Mouse (Mus musculus) ZHBTc4 (cell line): ENCODE measurements around the gene Clptm1.

ENCODE experiments used
- DNase-seq: peaks from one replicate; pipeline ENCODE4 v3.0.0-alpha.2; 2011; ENCODE audit warnings: low read depth, low spot score

Clptm1 gene

DNA sequence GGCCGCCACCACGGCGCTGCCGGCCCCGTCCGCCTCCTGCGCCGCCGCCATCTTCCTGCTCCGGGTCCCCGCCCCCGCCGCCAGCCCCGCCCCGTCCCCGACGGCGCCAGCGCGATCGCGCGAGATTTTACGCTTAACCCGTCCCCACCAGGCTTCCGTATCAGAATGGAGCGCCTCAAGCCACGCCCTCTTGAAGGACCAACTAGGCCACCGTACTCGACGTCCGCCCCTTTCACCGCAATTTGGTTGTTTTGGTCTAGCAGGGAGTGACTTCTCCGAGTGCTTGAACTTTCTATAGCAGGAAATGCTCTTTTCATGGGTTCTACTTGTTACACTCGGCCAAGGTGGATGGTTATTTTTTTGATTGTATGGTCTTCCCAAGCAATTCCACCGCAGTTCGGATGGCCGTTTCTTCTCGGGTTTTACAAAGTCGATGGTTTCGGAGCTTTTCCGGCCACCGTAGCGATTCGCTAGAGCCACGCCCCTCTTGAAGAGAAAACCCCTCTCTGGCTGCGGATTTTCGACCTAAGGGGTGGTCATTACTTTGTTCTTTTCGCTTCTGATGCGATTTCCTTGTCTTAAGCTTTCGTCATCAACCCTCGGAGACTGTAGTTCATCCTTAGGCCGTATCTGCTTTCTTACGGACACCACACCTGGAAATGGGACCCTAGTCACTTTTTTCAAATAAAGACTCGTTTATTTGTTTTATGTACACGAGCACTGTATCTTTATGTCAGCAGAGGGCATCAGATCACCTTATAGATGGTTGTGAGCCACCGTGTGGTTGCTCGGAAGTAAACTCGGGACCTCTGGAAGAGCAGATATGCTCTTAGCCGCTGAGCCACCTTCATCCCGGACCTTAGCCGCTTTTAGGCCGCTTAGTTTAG lies at the start of gene Clptm1:
TSS of gene Clptm1 (minus strand) at position 79 of the 887 bp plus-strand sequence.
- DNase-seq: peak; percentile 98

DNA sequence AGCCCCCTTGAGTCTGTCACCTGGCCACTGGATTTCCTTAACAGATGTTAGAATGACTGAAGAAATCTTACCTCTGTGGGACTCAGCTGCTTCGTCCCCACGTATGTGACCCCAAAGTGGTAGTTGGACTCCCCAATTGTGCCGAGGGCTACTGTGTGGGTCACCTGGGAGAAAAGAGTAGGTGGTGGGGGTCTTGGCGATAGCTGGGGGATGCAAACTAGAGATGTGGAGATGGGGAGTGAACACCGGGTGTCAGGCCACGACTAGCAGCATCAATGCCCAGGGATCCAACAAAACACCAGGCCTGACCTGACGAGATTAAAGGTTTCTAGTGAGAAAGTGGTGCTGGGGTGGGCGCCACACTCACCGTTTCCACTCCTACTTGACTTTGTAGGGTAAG lies 48.8 kb upstream of the Clptm1 start:
- DNase-seq: no peak

DNA sequence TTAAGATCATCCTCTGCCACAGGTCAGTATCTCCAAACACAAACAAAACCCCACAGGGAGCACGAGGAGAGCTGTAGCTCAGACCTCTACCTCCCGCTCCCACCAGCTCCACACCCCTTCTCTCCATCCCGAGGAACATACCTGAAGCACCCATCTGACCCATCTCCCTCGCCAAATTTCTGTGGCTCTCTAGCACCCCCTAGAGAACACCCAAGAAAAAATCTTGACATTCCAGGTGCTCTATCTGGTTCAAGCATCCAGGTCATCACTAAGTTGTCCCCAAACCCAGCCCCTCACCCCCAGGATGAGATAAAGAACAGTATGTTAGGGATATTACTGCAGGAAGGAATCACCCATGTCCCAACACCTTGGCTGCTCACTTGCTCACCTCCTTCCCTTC lies 48.4 kb upstream of the Clptm1 start:
- peak; percentile 82 for DNase-seq

DNA sequence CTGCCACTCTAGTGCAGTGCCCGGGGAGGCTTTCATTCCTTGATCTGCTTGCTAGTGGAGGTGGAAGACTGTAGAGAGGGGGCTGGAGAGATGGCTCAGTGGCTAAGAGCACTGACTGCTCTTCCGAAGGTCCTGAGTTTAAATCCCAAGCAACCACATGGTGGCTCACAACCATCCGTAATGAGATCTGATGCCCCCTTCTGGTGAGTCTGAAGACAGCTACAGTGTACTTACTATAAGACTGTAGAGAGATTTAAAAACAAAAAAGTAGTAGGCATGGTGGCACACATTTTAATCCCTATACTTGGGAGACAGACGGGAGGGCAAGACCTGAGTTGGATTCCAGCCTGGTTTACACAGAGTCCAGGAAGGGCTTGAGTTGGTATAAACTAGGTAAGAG lies 47.6 kb upstream of the Clptm1 start:
- DNase-seq: peak; percentile 80

DNA sequence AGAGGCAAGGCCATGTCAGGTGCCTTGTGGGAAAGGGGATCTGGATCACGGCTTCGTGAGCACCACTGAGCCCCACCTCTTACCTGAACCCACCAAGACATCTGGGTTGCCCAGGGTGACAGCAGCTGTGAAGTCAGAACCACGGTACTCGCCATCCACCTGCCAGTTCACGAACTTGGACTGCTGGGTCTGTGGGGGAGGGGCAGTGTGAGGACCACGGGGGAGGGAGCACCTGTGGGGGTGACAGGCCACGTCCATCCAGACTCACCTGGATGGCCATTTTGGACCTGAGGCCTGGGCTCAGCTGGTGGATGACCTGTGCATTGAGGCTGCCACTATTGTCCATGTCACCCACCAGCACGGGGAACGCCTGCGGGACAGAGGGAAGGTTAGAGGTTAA lies 45.8 kb upstream of the Clptm1 start:
- no peak for DNase-seq

DNA sequence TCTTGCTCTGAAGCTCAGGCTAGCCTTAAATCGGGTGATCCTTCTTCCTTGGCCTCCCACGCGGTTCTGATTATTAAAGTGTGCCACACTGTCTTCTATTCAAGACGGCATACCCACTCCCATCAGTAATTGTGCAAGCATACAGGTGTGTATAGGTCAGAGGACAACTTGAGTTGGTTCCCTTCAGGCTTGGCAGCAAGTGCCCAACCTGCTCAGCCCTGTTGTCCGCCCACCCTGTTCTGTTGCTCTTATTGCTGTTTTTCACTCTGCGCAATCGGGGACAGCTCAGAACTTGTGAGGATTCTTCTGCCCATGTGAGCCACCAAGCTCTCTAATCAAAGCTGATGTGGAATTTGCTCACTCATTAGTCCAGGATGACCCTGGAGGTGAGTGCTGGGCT lies 40.4 kb upstream of the Clptm1 start:
- DNase-seq: no peak

DNA sequence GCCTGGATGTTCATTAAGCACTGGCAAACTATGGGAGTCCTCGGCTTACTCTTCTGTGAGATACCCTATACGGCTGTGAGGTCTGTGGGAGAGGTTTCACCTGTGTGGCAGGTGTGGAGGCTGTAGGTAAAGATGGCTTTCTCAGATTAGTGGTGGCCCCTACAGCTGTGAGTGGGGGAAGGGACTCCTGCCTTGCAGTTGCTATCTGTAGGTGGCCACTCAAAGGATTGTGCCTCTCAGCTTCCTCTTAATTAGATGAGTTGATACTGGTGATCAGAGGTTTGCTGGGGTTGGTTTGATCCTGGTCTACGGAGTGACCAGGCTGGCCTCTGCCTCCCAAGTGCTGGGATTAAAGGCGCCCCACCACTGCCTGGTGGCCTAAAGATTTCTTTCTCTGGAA lies 39.6 kb upstream of the Clptm1 start:
- DNase-seq: no peak

DNA sequence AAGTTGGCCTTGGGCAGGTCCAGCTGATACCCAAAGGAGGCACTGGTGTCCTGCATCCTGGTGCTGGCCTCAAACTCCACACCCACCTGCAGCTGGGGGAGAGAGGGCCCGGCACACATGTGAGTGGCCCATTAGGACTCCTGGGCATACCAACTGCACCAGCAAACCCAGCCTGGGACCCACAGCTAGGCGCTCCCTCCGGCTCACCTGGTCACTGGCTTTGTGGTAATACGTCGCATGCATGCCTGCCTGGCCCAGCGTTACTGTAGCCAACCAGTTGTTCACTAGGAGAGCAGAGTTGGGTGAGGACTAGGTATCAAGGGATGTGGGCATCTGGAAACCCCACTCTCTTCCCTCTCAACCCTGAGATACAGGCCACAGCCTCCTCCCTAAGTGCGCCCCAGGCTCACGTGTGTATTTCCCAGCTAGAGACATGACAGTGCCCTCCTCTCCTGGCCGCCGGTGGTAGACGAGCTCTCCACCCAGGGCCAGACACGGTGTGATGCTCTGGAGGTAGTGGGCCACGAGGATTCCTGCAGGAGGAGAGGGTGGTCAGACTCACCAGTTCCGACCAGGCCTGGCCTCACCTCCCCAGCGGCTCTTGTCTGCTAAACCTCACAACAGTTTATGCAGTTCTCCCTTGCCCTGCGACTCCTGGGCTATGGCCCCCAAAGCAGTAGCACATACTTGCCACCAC lies 38.2 kb upstream of the Clptm1 start:
- DNase-seq: no peak

DNA sequence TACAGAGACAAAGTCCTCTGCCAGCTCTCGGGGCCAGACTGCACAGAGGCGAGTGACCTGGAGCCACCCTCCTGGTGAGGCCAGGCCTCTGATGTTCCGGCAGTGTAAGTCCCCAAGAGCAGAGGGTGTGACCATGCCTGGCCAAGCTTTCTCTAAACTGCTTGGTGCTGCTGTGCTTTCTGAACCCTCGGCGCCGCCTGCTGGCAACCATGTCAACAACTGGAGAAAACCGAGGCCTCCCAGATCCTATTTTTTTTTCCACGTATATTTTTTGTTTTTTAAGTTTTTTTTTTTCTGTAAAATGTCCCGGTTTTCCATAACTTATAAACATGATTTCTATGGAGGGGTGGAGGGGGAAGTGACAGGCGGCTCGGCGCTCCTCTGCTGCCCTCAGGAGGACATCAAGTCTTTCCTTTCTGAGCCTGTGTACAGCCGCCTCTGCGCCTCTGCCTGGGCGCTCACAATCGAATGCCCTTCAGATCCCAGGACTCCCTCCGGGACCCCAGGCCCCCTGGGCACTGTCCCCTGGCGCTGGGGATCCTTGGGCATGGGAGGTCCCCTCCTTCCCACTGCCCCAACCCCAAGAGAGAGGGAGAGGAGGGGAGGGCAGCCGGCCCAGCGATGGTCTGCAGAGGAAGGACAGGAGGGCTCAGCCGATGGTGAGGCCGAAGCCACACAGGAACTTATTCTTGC lies 36.4 kb upstream of the Clptm1 start:
- peak; percentile 94 for DNase-seq

DNA sequence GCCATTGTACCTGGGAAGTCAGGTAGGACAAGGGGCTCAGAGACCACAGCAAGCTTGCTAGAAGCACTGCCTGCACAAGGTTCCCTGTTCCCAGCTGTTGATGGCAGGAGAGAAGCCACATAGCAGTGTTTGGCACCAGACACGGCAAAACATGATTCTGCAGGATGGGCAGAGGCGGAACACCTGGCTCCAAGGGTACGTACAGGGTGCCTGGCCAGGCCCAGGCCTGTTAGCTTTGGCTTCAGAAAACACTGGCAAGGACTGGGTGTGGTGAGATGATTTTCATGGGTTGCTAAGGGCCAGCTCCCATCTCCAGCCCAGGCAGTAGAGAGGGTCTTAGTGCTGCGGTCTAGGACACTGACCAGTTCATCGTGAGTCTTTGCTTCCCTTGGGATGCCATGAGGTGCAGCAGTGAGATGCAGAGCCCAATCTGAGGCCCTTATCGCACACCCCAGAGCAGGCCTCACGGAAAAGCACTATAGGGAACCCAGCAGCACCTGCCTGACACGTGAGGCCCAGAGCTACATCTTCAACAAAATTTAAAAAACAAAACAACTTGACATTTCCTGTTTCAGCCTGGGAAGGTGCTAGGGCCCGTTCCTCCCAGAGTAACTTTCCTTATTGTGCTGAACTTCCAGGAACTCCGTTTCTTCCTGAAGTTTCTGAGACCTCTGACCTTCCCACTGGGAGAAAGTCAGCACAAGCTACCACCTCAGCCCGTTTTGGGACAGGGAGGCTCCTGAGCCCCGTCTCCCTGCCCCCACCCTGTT lies 35.7 kb upstream of the Clptm1 start:
- DNase-seq: no peak

DNA sequence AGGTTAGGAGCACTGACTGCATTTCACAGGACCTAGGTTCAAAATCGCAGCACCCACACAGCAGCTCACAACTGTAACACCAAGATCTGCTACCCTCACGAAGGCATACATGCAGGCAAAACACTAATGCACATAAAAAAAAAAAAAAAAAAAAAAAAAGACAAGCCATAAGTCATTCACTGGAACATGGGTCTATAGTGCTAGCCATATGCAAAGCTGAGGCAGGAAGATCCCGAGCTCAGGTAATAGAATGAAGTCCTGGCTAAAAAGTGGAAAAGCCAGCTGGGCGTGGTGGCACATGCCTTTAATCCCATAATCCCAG lies 35.0 kb upstream of the Clptm1 start:
- no peak for DNase-seq

DNA sequence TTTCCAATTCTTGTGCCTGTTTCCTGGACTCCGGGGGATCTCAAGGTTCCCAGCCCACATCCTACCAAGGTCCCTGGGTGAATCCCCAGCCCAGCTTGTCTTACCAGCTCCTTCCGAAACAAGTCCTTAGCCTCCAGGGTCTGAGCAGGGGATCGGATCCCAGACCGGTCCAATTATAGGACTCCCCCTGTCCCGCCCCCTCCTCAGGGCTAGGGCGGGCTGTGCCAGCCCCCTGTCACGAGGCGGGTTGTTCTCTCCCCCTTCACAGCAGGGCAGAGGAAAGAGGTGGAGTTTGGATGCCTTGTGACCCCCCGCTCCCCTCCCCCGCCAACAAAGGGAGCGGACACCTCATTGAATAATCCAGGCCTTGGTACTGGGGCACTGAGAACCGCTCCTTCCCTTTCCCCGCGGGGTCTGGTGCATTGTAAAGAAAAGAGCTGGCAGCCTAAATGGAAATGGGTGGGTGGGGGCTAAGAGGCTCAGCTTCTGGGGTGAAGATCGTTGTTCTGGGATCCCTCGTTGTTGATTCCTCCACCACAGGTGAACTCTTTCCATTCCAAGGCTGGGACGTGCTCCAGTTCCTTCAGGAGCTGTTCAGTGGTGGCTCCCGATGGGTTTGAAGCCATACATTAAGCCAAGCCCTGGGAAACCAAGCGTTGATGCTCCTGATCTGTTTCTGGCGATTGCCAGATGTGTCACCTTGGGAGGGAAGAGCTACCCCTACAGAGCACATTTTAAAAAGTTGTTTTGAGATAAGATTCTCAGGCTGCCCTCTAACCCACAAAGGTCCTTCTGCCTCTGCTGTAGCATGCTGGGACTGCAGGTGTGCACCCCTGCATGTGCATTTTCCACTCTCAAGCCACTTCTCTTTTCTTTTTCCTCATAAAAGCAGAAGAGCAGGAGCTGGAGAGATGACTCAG lies 34.3 kb upstream of the Clptm1 start, which contains the start of gene Apoe:
TSS of gene Apoe (minus strand) at position 282 of the 920 bp plus-strand sequence.
- peak; percentile 92 for DNase-seq

DNA sequence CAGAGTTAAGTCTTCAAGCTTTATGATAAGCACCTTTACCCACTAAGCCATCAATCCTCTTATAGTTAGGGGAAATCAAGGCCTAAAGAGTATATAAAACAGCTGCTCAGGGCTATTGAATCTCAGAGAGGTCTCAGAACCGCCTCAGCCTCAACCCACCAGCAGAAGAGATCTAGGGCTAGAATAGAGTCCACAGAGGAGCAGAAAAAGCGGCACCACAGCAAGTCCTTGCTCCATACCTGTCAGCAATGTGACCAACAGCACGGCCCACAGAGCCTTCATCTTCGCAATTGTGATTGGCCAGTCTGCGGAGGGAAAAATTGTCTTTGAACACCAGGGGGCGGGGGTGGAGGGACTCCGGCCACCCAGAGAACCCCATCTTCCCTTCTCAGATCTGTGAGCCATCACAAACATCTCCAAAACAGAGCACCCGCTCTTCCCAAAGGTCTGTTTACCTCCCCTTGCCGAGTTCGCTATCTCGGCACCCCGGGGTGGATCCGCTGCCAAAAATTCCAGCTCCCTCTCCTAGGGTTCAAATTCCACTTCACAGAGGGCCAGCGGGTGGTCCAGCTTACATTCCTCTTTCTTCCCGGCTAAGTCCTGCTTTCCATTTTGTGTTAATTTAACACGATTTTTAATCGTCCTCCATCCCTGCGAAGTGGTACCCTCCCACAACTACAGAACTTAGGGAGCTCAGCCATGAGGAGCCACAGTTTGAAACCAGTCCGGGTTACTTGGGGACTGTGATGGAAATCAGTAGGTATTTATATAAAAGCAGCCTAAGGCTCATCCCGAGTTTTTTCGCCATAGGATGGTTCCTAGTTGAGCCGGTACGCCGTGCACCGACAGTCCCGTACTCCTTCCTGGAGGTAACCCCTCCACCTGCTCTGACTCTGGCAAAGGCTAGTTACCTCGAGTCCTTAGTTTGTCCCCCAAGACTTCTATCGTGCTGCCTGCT lies 33.4 kb upstream of the Clptm1 start:
- DNase-seq: peak; percentile 83

DNA sequence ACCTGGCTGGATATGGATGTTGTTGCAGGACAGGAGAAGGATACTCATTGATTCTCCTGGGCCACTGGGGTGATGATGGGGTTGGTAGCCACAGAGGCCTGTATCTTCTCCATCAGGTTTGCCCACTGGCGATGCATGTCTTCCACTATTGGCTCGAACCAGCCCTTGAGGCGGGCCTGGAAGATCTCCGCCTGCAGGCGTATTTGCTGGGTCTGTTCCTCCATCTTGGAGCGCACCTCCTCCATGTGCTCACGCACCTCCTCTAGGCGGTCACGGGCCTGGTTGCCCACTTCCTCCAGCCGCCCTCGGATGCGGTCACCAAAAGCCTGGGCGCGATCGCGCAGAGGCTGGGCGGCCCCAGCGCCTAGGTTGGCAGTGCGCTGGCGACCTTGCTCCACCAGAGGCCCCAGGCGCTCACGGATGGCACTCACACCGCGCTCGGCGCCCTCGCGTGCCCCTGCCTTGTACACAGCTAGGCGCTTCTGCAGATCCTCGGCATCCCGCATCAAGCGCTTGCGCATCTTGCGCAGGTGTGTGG lies 31.6 kb upstream of the Clptm1 start:
- peak; percentile 71 for DNase-seq

DNA sequence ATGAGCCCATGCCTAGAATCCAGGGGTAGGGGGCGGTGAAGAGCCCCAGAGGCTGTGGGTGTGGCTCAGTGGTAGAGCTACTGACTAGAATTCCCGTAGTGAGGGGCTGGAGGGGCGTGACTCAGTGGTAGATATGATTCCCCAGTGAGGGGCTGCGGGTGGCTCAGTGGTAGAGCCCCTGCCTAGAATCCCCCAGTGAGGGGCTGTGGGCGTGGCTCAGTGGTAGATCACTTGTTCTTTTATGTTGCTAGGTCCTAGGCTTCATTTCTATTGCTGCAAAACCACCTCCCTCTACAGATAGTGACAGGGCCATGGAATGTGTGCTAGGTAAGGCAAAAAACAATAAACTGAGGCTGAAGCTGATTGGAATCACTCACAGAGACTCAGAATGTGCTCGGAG lies 31.0 kb upstream of the Clptm1 start:
- peak; percentile 40 for DNase-seq

DNA sequence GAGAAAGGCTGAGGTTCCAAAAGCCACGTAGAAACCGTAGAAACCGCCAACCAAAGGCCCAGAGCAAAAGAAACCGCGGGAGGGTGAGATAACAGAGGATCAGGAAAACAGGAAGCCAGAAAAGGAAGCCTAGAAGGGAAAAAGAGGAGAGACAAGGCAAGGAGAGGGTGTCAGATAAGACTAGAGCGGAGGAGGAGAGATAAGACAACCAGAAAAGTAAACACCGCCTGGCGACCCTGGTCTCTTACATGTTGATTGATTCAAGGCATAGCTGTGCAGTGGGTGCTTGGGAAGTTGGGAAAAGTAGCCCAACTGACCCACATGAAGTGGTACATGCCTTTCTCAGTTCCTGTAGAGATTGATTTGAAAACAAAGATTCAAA lies 30.4 kb upstream of the Clptm1 start:
- DNase-seq: no peak

DNA sequence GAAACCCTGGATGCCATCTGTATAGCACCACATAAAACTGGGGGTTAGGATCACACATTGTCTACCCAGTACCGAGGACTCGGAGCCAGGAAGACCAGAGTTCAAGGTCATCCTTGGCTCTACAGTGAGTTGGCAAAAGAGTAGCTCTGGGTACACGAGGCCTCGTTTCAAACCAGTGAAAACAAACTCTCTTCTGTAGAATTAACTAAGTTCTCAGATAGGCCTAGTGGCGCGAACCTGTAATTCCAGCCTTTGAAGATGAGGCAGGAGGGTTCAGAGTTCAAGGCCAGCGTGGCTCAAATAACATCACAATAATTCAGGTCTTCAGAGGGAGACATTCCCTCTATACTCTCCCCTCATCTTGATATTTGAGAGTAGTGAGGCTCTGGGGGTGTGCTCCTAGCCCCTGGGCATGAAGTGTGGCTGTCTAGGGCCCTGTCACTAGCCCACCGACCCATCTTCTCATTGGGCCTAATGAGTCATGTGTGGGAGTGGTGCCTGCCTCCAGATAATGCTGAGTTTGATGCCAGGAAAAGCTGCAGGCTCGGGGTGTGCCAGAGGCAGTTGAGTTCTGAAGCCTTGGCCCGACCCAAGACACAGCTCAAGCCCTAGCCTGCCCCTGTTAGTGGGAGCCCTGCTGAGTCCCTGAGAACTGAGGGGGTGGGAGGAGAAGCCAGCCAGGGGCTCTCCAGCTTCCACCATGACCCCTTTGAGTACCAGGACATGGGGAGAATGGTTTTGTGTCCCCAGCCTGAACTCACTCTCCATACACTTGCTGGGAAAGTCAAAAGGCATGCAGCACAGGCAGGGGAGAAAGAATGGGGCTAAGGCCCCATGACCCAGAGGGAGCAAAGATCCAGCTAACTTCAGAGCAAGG lies 29.7 kb upstream of the Clptm1 start:
- DNase-seq: no peak

DNA sequence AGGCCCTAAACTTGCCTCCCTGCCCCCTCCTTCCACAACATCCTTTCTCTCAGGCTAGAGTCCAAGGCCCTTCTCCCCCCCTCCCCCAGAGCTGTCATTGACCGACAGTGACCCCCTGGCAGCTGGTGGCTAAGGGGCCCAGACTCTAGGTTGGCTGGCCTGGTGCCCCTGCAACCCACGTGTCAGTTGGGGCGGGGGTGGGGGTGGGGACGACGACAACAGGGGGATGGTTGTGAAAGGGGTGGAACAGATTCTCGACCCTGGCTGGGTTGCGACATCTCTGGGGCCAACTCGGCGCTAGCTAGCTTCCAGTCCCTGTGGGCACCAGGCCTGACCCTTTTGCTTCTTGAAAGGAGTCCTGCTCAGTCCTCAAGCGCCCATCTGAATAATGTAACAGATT lies 28.6 kb upstream of the Clptm1 start:
- DNase-seq: no peak
